Mouse (Mus musculus) frontal cortex, postnatal 14 days (tissue): Measurements from ENCODE around the gene Osbpl7.

Source experiments
- DNase-seq, 2 experiments: peaks; one replicate each; pipeline ENCODE4 v3.0.0; 2022; ENCODE audit warnings: low spot score in 2 of 2

The Osbpl7 gene

DNA sequence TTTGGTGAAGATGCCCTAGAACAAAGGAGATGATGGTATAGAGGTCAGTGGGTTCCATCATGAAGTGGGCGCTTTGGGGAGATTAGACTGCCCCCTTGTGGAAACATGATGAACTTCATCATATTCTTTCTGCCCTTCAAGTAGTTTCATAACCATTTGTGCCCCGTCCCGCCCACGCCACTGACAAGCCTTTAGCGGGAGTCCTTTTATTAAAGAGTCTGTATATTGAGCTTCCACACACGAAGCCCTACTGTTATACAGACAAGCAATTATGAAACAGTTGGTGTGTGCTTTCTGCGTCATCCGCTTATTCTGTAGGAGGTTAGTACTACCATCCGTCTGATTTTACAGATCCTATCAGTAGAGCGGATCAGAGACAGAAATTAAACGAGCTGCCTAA is 32.5 kb downstream of the Osbpl7 start:
- no peak for DNase-seq

DNA sequence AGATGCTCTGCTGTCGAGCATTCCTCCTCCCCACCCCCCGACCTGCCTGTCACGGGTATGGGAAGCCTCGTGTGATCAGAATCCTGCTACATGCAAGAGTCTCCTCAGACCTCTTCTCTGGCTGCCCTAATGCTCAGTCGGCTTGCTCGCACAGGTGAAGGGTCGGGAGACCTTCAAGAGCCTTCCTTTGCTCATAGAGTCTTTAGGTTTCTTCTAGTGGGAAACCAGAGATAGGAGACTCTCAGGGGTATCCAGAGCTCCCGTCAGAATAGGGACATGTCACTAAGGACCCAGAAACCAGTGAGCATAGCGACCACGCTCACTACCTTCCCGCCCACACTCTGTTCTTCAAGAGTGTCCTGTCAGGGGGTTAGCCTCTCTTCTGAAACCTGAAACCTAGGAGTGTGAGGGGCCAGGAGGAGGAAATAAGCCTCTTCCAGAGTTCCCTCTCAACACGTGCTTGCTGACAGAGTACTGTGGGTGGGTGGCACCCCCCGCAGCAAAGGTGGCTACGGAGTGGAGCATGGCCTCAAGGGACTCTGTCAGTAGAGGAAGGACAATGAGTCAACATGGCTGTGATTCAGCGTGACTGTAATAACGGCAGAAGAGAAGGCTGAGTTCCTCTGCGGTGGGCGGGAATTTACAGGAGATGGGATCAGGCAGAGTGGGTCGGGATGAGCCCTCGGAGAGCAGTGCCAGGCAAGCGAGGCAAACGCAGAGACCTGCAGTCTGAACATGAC is 33.1 kb downstream of the Osbpl7 start:
- DNase-seq, result peak in 1 of 2 experiments; percentile 43

GRCm38 (mm10) chr11:97084821-97085505 is 34.5 kb downstream of the Osbpl7 start:
- no peak for DNase-seq

DNA sequence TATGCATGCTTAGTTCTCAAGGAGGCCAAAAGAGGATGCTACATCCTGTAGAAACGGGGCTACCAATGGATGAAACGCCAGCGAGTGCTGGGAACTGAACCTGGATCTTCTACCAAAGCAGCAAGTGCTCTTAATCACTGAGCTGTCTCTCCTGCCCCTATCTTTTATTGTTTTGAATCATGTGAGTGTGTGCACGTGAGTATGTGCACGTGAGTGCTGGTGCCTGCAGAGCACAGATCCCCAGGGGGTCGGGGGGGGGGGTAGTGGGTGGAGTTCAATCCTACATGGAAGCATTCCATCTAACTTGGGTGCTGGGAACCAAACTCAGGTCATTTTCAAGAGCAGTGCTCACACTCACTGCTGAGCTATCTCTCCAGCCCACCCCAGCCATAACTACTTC is 35.9 kb downstream of the Osbpl7 start:
- no peak for DNase-seq

GRCm38 (mm10) chr11:97094600-97094999 is 44.2 kb downstream of the Osbpl7 start:
- no peak for DNase-seq

- DNase-seq, result no peak
Observed at GRCm38 (mm10) chr11:97098791-97099190, 48.4 kb downstream of the Osbpl7 start.

GRCm38 (mm10) chr11:97101722-97102121 is 51.3 kb downstream of the Osbpl7 start:
- peak in 1 of 2 experiments; percentile 35 for DNase-seq

- DNase-seq, result no peak
Observed at GRCm38 (mm10) chr11:97103163-97104090, 53.0 kb downstream of the Osbpl7 start.

GRCm38 (mm10) chr11:97104091-97104483 is 53.7 kb downstream of the Osbpl7 start:
- DNase-seq, result no peak

DNA sequence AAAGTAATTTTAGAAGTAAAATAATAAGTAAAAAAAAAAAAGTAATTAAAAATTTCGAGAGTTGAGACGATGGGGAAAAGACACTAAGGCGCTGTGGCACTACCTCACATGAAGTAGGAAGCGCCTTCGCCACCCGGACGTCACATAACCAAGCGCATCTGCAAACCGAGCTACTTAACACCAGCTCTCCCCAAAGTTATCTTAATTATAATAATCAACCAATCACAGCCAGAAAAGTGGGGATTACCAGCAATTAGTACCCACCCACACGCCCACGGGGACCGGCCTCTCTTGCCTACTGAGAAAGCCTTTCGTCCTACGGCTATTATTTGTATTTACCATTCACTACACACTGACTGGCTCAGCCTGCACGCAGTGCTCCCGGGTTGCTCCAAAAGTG is 58.5 kb downstream of the Osbpl7 start:
- no peak for DNase-seq

GRCm38 (mm10) chr11:97112519-97113125 is 62.2 kb downstream of the Osbpl7 start:
- no peak for DNase-seq

DNA sequence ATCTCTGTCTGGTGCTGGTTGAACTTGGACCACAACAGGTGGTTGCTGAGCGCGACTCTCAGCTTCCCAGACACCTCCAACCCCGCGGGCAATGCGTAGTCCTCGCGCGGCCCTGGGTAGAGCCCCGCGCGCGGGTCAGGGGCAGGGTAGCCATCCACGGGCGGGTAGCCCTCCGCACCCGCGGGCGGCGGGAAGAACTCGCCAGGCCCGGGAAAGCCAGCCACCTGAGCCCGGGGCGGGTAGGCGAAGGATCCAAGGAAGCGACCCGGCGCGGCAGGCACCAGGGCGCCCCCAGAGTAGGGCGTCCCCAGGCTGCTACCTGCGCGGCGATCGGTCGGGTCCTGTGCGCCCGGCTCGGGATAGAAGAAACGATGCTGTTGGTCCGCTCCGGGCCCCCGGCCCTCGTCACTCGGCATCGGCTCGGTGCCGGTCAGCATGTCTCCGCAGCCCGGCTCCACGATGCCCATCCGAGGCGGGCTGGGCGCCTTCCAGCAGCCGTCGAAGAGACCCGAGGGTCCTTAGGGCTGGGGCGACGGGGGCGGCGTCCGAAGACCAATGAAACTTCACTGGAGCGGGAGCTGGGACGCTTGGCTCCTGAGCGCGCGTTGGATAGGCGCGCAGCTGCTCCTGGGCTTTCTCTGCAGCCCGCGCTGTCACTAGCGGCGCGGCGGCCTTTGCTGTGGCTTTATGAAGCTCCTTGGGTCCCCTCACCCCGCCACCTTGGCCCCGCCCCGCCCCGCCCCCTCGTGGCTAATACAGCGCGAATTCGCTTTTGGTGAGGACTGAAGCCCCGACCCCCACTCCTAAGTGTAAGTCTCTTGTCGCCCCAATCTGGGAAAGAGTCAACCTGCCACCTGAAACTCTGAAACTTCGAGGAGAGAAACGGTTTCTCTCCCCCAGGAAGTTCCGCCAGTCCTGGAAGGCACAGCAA is 64.5 kb downstream of the Osbpl7 start, which contains the start of gene Tbx21:
Tbx21 (minus strand) TSS at position 661 of the 931 bp plus-strand sequence.
- no peak for DNase-seq

- DNase-seq, result no peak
Observed at GRCm38 (mm10) chr11:97115797-97116196, 65.4 kb downstream of the Osbpl7 start.
